Mouse (Mus musculus) heart, postnatal 25 days (tissue): Measurements from ENCODE around the gene Megf8. TPM values are rescaled to one million over a fixed set of nuclear protein-coding genes. Genes with fewer than 3 reads are reported as not detected.

Experiments
- DNase-seq: peaks from one replicate; pipeline ENCODE4 v3.0.0; 2022; ENCODE audit warnings: low spot score
- intact Hi-C: fragments of 180-260 bp; cut with DNase I; formaldehyde crosslinking; loops from one replicate; pipeline ENCODE4 v1.15.1; 2025
- total RNA-seq, 2 experiments: library from RNA; stranded (reverse); gene quantifications; 2 replicates each; pipeline ENCODE4 v1.2.3; 2021

Megf8 gene
- 10 to 100 TPM; 25.1 to 26.6 TPM for total RNA-seq

GRCm38 (mm10) chr7:25316532-25317445 is at the start of gene Megf8:
Gene Megf8, plus strand, starts transcription at chr7:25317164.
- DNase-seq: peak; percentile 92
- intact Hi-C loops: loop anchor here (2.0 to 5.0 kb wide), 5 partner anchors 34 to 184 kb away; no protein-coding TSS in a partner anchor

- intact Hi-C loops: loop anchor here (2.0 kb wide), 1 partner anchor 15 kb away; no protein-coding TSS in a partner anchor
- DNase-seq: peak; percentile 99
Observed at GRCm38 (mm10) chr7:25267301-25267750, 49.6 kb upstream of the Megf8 start, which contains the start of gene Cic. Gene Cic, plus strand, starts transcription at chr7:25267704.

- intact Hi-C loops: loop anchor here (2.0 kb wide), 1 partner anchor 15 kb away; no protein-coding TSS in a partner anchor
- DNase-seq: peak; percentile 100
Observed at GRCm38 (mm10) chr7:25267751-25268463, 49.1 kb upstream of the Megf8 start.

- DNase-seq: no peak
- intact Hi-C loops: no loop called here
Observed at GRCm38 (mm10) chr7:25268588-25268987, 48.4 kb upstream of the Megf8 start.

- intact Hi-C loops: no loop called here
- no peak for DNase-seq
Observed at GRCm38 (mm10) chr7:25269029-25269428, 47.9 kb upstream of the Megf8 start.

GRCm38 (mm10) chr7:25269545-25270271 is 47.3 kb upstream of the Megf8 start:
- intact Hi-C loops: no loop called here
- no peak for DNase-seq

- intact Hi-C loops: no loop called here
- no peak for DNase-seq
Observed at GRCm38 (mm10) chr7:25270652-25271633, 46.0 kb upstream of the Megf8 start.

- DNase-seq: no peak
- intact Hi-C loops: no loop called here
Observed at GRCm38 (mm10) chr7:25271651-25272444, 45.1 kb upstream of the Megf8 start.

GRCm38 (mm10) chr7:25272445-25273258 is 44.3 kb upstream of the Megf8 start:
- no peak for DNase-seq
- intact Hi-C loops: no loop called here

- intact Hi-C loops: no loop called here
- DNase-seq: no peak
Observed at GRCm38 (mm10) chr7:25273259-25274241, 43.4 kb upstream of the Megf8 start.

- intact Hi-C loops: no loop called here
- no peak for DNase-seq
Observed at GRCm38 (mm10) chr7:25274571-25274970, 42.4 kb upstream of the Megf8 start.

GRCm38 (mm10) chr7:25274996-25275395 is 42.0 kb upstream of the Megf8 start:
- intact Hi-C loops: no loop called here
- no peak for DNase-seq

GRCm38 (mm10) chr7:25275555-25276298 is 41.2 kb upstream of the Megf8 start:
- DNase-seq: no peak
- intact Hi-C loops: no loop called here

- DNase-seq: no peak
- intact Hi-C loops: no loop called here
Observed at GRCm38 (mm10) chr7:25277405-25277804, 39.6 kb upstream of the Megf8 start.

GRCm38 (mm10) chr7:25277998-25278340 is 39.0 kb upstream of the Megf8 start:
- intact Hi-C loops: loop anchor here (1.0 to 2.0 kb wide), 2 partner anchors 29 to 38 kb away; no protein-coding TSS in a partner anchor
- no peak for DNase-seq
